Mouse (Mus musculus) forebrain, embryonic 10.5 days (tissue): ENCODE measurements around the gene Slc5a3. TPM values are rescaled to one million over a fixed set of nuclear protein-coding genes. Genes with fewer than 3 reads are reported as not detected.

Experiments used
- DNase-seq: peaks from one replicate; pipeline ENCODE4 v3.0.0-alpha.2; 2017; ENCODE audit warnings: low spot score; ENCODE audit errors: extremely low spot score
- H3K27ac ChIP-seq: fragments of 300-500 bp; sonication (generic); 2 replicates; pipeline ENCODE4 v1.5.1; 2016; ENCODE audit warnings: mild to moderate bottlenecking
- H3K27me3 ChIP-seq: fragments of 300-500 bp; sonication (generic); 2 replicates; pipeline ENCODE4 v1.6.1; 2016; ENCODE audit warnings: mild to moderate bottlenecking; ENCODE audit not compliant: poor library complexity, severe bottlenecking
- H3K36me3 ChIP-seq: fragments of 300-500 bp; sonication (generic); replicated peaks from 2 replicates; pipeline ENCODE4 v1.6.1; 2016; ENCODE audit warnings: mild to moderate bottlenecking, moderate library complexity
- H3K4me1 ChIP-seq: fragments of 300-500 bp; sonication (generic); 2 replicates; pipeline ENCODE4 v1.6.1; 2016
- H3K4me3 ChIP-seq: fragments of 300-500 bp; sonication (generic); 2 replicates; pipeline ENCODE4 v1.5.1; 2016; ENCODE audit warnings: mild to moderate bottlenecking, moderate library complexity
- H3K9me3 ChIP-seq: fragments of 300-500 bp; sonication (generic); 2 replicates; pipeline ENCODE4 v1.6.1; 2016; ENCODE audit warnings: mild to moderate bottlenecking, moderate library complexity
- WGBS: fragments of 180-500 bp; shearing (Covaris S2); methylation state at CpG from one replicate; pipeline ENCODE4 v1.1.7; 2016; 5-methylcytosine and 5-hydroxymethylcytosine counted together
- polyA plus RNA-seq: library from polyadenylated mRNA; unstranded; fragments of >200 nt; fragmentation: Nextera tagmentation; extraction: Ambion mirVana; gene quantifications from 2 replicates; pipeline ENCODE4 v1.2.1, GENCODE M21; 2016

Gene Slc5a3
- polyA plus RNA-seq: 10.8 and 12.0 TPM in 2 replicates

DNA sequence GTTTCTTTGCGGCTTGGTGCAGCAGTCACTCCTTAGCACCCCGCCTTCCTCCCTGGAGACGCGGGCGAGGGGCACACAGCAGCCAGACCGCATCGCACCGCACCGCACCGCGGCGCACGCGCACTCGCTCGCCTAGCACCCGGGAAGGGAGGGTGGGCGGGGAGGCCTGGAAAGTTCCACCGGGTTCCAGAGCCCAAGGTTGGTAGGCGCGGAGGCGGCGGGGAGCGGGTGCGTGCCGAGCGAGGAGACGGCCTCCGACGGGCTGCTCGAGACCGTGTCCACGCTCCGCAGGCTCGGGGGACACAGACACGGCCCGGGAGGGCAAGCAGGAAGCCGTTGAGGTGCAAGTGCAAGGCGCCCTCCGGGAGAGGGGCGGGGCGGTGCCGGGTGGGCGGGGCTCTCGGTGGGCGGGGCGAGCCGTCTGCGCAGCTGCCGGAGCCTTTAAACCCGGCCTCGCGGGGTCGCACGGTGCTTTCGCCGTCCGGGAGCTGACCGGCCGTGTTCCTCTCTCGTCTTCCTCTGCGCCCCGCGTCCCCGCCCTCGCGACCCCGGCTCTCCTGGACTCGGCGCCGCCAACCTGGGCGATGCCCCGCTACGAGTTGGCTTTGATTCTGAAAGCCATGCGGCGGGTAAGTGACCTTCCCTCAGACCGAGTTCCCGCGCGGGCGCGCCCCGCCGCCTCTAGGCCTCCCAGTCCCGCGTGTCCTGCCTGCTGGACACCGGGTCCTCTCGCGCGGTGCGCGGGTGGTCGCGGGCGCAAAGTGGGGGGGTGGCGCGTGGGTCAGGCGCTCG is at the start of gene Slc5a3, which contains the start of the genes Mrps6 and Gm49711:
Gene Slc5a3, plus strand, starts transcription at position 471 of the 792 bp plus-strand sequence.
Gene Mrps6, plus strand, starts transcription at position 419 of the 792 bp plus-strand sequence.
Gene Gm49711, plus strand, starts transcription at position 465 of the 792 bp plus-strand sequence.
- Histone ChIP-seq H3K27me3 (no peaks in the 10 kb centered on the region), H3K36me3 (peaks cover 35% of the 10 kb centered on the region), H3K4me3 (peak within 1 kb of the TSS; percentile 97), H3K9me3 (peaks cover 13% of the 10 kb centered on the region), H3K4me1 (peaks cover 39% of the 10 kb centered on the region), H3K27ac (peak within 1 kb of the TSS; percentile 97)
- DNase-seq: peak; percentile 93
- WGBS: under 1% methylated on average over 96 of the region's 99 CpGs

DNA sequence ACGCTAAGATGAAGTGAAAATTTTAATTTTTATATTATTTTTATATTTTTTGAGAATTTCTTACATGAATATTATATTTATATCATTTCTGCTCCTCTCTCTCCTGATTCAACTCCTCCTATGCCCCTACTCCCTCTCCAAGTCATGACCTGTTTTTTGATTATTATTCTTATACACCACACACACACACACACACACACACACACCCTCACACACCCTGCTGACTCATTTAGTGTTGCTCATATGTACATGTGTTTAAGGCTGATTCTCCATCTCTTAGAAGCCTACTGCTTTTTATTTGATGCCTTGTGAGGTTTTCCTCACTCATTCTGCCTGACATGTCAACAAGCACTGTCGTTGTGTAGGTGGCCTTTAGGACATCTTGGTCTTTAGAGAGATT is 48.5 kb upstream of the Slc5a3 start:
- Histone ChIP-seq H3K4me1 (no peaks in the 10 kb centered on the region), H3K27me3 (no peaks in the 10 kb centered on the region), H3K36me3 (no peaks in the 10 kb centered on the region), H3K9me3 (peaks cover 6% of the 10 kb centered on the region; the same call in 1 of the 2 replicates), H3K27ac (no peak overlapping the region), H3K4me3 (no peak overlapping the region)
- DNase-seq: no peak
- WGBS: 90% methylated on average over 2 of the region's 2 CpGs

DNA sequence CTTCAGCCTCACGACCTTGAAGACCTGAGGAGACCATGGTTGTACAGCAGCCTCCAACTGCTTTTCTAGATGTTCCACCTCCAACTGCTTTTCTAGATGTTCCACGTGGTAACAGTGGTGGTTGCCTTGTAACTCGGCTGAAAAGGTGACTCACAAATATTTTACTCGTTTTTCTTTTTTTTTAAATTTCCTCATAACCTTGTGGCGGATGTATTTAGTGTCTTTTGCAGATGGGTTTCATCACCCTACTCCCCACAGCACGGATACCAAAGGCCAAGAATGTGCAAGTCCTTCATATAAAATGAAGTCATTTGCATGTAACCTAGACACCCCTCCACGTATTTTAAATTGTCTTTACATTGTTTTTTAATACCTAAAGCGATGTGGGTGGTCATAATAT is 41.3 kb upstream of the Slc5a3 start:
- Histone ChIP-seq H3K36me3 (no peaks in the 10 kb centered on the region), H3K4me3 (no peak overlapping the region), H3K9me3 (no peaks in the 10 kb centered on the region), H3K27me3 (no peaks in the 10 kb centered on the region), H3K27ac (no peak overlapping the region), H3K4me1 (peaks cover 19% of the 10 kb centered on the region)
- 87% methylated on average over 8 of the region's 8 CpGs for WGBS
- DNase-seq: no peak

DNA sequence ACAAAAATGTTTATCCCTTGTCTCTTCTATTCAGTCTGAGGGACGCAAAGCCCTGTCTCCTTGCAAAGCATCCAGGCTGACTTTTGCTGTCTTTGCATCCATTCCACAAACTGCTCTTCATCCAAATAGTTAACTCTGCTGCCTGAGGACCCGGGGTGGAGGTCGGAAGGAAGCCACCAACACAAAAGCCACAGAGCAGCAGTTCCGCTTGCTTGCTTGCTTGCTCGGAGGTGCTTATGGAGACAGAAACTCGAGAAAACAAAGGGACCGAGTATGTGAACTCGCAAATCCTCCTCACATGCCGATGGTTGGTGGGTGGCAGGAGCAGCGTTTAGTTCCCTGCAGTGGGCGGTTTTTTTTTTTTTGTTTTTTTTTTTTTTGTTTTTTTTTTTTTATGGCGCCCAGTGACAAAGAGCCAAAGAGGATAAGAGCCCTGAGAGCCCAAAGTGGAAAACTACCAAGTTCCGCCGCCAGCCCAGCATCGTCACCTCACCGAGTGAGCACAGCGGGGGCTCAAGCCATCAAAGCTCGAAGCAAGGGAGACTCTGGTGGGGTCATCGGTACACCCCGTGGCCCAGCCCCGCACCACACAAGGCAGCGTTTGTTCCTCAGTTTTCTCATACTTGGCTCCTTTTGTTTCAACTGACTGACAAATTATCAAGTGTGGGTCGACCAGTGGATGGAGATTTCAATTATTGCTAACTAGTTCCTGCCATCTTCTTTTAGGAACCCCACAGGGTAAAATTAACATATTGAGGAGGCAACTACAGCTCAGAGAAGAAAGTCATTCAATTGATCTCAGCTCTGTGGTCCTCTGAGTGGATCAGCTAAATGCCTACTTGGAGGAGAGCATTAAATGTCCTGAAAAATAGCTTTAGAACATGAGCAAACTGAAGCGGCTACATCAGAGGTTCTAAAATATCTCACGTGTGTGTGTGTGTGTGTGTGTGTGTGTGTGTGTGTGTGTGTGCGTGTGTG is 38.7 kb upstream of the Slc5a3 start:
- WGBS: 8% methylated on average over 26 of the region's 26 CpGs
- DNase-seq: peak; percentile 50
- H3K4me3 ChIP-seq: peak overlapping the region; percentile 45
- H3K36me3 ChIP-seq: no peaks in the 10 kb centered on the region
- peak overlapping the region; percentile 86 for H3K27ac ChIP-seq
- peaks cover 26% of the 10 kb centered on the region for H3K4me1 ChIP-seq
- no peaks in the 10 kb centered on the region for H3K9me3 ChIP-seq
- H3K27me3 ChIP-seq: no peaks in the 10 kb centered on the region

DNA sequence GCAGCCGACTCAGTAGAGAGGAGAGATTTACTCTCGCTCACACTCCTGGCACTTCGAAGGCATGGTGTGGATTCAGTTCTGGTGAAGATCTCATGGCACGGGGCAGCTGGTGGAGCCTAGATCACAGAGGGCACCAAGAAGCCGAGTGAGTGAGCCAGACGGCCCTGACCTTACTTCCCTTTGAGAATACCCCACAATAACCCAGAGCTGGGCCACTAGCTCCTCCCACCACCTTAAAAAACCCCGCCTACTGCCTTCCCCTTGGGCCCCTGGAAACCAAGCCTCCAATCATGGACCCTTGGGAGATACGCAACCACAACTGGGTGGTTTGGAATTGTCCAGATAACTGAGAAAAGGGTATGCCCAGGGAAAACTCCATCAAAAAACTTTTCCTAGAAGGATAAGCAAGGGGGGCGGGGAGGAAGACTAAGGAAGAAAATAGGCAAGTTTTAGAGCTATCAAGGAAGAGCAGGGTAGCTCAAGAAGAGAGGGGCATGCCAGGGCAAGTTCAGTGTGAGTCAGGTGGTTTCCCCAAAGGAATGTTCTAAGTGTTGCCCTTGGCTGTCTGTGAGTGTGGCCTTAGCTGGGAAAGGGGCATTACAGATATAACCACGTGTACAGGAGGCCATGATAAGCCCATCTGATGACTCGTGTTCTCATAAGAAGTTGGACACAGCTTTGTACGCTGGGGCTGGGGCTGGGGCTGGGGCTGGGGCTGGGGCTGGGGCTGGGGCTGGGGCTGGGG is 36.3 kb upstream of the Slc5a3 start:
- DNase-seq: no peak
- Histone ChIP-seq H3K27ac (peak overlapping the region; percentile 51; the same call in 1 of the 2 replicates), H3K4me3 (no peak overlapping the region), H3K9me3 (no peaks in the 10 kb centered on the region), H3K4me1 (peaks cover 26% of the 10 kb centered on the region), H3K36me3 (no peaks in the 10 kb centered on the region), H3K27me3 (no peaks in the 10 kb centered on the region)
- 89% methylated on average over 12 of the region's 12 CpGs for WGBS

DNA sequence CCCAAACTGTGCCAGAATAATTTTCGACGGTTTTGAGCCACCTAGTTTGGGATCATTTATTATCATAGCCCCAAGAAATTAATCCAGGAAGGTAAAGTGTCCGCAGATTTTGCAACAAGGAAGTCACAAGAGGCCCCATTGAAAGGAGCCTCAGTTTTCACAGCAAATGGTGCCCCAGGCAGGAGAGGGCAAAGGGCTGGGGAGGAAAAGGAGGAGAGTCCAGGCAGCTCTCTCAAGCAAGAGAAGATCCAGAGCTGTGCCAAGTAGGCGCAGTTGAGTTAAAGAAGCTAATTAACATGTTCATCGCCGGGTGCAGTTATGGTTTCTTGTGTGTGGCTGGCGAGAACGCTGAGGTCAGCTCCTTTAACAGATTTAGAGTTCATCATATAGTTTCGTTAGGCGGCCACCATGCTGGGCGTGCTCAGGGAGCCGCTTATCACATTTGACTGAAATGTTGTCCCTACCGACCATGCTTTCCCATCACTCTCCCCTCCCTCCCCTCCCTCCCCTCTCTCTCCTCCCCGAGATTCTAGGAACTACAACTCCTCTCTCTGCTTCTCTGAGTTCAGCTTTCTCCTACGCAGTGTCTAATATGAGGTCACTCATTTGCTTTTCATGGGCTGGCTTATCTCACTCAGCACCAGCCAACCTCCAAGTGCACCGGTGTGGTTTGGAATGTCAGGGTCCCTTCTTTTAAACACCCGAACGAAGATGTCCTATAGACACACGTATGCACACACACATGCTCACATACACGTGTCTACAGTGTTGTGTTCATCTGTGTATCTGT is 35.4 kb upstream of the Slc5a3 start:
- no peak for DNase-seq
- 77% methylated on average over 20 of the region's 20 CpGs for WGBS
- peak overlapping the region; percentile 51; the same call in 1 of the 2 replicates for H3K27ac ChIP-seq

DNA sequence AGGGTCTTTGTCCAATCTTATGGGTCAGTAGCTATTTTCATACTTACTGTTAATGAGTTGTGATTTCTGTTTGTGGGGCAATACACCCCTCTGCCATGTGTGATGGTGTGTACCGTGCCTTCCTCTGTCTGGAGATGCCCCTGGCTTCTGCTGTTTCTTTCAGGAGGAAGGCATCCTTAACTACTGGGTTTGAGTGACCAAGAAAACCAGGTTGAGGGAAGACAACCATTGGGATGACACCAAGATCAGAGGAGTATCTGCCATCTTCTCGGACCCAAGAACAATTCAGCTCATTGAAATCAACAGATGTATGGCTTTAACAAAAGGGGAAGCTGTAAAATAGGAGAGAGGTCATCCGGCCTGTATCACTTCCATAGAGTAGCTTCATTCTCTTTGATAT is 24.8 kb upstream of the Slc5a3 start:
- DNase-seq: no peak
- Histone ChIP-seq H3K36me3 (no peaks in the 10 kb centered on the region), H3K27me3 (no peaks in the 10 kb centered on the region), H3K9me3 (no peaks in the 10 kb centered on the region), H3K27ac (no peak overlapping the region), H3K4me3 (no peak overlapping the region), H3K4me1 (peaks cover 8% of the 10 kb centered on the region; the same call in 1 of the 2 replicates)
- WGBS: 84% methylated on average over 3 of the region's 3 CpGs

More for the DNA sequence above, 35.4 kb upstream of the Slc5a3 start:
- peaks cover 26% of the 10 kb centered on the region for H3K4me1 ChIP-seq
- no peaks in the 10 kb centered on the region for H3K27me3 ChIP-seq
- H3K36me3 ChIP-seq: no peaks in the 10 kb centered on the region
- H3K4me3 ChIP-seq: no peak overlapping the region
- H3K9me3 ChIP-seq: no peaks in the 10 kb centered on the region

DNA sequence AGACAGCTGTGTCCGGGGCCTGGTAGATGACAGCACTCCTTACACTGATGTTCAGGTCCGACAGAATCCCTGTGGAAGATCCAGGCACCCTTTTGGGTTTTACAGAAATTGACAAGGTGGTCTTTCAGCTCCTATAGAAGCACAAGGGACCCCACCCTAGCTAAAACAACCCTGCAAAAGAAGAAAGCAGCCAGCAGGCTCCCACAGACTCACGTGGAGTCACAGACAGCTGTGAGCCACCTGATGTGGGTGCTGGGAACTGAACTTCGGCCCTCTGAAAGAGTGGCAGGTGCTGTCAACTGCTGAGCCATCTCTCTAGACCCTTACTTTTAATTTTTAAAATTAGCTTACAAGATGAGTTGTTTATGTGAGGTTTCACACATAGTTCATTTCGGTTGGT is 23.4 kb upstream of the Slc5a3 start:
- WGBS: 72% methylated on average over 5 of the region's 5 CpGs
- no peak for DNase-seq
- Histone ChIP-seq H3K9me3 (no peaks in the 10 kb centered on the region; the same call in 1 of the 2 replicates), H3K27me3 (no peaks in the 10 kb centered on the region), H3K4me1 (peaks cover 8% of the 10 kb centered on the region; the same call in 1 of the 2 replicates), H3K4me3 (no peak overlapping the region), H3K36me3 (no peaks in the 10 kb centered on the region), H3K27ac (no peak overlapping the region)

DNA sequence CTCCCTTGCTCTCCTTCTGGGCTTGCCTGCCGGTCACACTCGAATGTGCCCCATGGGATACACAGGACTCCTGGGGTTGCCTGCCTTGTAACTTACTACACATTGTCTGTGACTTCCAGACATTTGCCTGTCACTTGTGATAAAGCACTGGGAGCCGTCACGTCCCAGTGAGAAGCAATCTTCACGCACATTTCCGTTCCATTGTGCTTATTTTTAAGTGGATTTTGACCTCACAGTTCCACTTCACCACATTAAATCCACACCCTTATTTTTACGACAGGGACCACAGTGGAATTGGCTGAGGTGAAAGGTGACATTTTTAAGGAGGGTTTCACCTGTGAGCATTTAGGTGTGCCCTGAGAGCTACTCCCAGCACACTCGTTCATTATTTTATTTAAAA is 21.4 kb upstream of the Slc5a3 start:
- Histone ChIP-seq H3K27me3 (no peaks in the 10 kb centered on the region), H3K9me3 (no peaks in the 10 kb centered on the region; the same call in 1 of the 2 replicates), H3K4me3 (no peak overlapping the region), H3K4me1 (peaks cover 8% of the 10 kb centered on the region; the same call in 1 of the 2 replicates), H3K27ac (no peak overlapping the region), H3K36me3 (no peaks in the 10 kb centered on the region)
- 83% methylated on average over 8 of the region's 8 CpGs for WGBS
- no peak for DNase-seq

DNA sequence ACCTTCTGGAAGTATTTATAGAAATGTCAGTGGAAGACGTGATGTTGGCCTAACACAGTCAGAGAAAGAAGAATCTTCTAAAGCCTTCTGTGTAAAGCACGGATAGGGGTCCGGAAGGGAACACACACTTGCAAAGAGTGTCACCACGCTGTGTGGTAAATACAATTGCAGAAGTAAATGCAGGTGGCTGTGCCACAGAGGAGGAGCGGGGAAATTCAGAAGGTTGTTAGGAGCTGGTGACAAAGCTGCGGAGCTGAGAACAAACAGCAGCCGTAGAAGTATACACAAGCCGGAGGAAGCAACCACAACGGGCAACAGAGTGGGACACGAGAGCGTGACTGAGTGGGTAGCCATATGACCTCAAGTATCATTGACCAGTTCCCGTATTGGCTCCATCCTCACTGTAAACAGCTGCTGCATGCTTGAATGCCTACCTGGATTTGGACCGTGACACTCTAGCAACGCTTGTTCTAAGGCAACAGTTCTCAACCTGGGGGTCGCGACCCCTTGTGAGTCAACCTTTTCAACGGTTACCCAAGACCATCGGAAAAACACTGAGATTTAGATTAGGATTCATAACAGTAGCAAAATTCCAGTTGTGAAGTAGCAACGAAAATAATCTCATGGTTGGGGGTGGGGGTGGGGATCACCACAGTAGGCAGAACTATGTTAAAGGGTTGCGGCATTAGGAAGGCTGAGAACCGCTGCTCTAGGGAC is 20.1 kb upstream of the Slc5a3 start:
- no peak overlapping the region for H3K4me3 ChIP-seq
- no peaks in the 10 kb centered on the region; the same call in 1 of the 2 replicates for H3K9me3 ChIP-seq
- no peak for DNase-seq
- peaks cover 8% of the 10 kb centered on the region; the same call in 1 of the 2 replicates for H3K4me1 ChIP-seq
- no peak overlapping the region for H3K27ac ChIP-seq
- H3K36me3 ChIP-seq: no peaks in the 10 kb centered on the region
- H3K27me3 ChIP-seq: no peaks in the 10 kb centered on the region
- whole genome bisulfite sequencing: 91% methylated on average over 21 of the region's 21 CpGs

DNA sequence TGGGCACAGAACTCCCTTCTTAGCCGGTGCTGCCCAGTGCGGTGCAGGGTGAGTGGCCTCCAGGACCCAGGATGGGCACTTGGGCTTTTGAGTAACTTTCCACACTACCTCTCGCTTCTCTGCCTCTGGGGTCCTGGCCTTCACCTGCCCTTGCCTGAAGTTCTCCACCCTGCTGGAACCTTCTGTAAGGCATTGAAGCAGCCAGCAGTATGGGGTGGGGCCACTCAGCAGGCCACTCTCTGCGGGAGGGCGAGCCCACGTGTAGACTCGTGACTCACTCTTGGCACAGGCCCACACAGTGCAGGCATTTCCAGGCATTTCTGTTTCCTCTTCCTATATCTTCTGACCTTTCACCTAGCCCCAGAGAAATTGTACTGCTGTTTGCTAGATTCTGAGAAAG is 18.7 kb upstream of the Slc5a3 start:
- H3K9me3 ChIP-seq: no peaks in the 10 kb centered on the region; the same call in 1 of the 2 replicates
- DNase-seq: no peak
- 93% methylated on average over 7 of the region's 7 CpGs for WGBS
- no peaks in the 10 kb centered on the region for H3K27me3 ChIP-seq
- no peak overlapping the region for H3K27ac ChIP-seq
- no peak overlapping the region for H3K4me3 ChIP-seq
- no peaks in the 10 kb centered on the region for H3K36me3 ChIP-seq
- H3K4me1 ChIP-seq: peaks cover 7% of the 10 kb centered on the region; the same call in 1 of the 2 replicates
